Mouse (Mus musculus): ENCODE data around the gene Srp14. TPM values are rescaled to one million over a fixed set of nuclear protein-coding genes. Genes with fewer than 3 reads are reported as not detected.

Gene Srp14
- polyA plus RNA-seq (2012; rRNA removed) (127 and 165 TPM in 2 replicates), polyA plus RNA-seq (2014; fragmentation: Nextera tagmentation; extraction: Ambion mirVana) (229 and 238 TPM in 2 replicates)

DNA sequence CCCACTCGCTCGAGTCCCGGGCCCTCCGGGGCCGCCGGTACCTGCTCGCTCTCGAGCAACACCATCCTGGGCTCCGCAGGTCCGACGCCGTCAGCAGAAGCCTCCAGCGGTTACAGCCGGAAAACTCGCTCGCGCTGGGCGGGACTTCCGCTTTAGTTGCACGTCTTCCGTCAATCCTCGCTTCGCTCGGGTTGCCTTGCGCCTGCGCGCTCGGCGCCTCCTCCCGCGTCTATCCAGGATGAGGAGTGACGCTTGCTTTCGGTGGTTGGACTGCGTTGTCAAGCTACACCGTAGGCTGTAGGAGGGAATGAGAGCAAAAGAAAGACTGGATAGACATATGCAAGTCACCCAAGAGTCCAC is at the start of gene Srp14:
Srp14 (minus strand) TSS at position 162 of the 360 bp plus-strand sequence.
- H3K4me2 ChIP-seq (replicated peaks; ENCODE audit: low read depth, low read length, severe bottlenecking): peak within 1 kb of the TSS; percentile 76
- peak within 1 kb of the TSS; percentile 90 for H3K4me3 ChIP-seq (replicated peaks; ENCODE audit: low read length)
- DNase-seq (ENCODE audit: low spot score): peak; percentile 95
- H3K36me3 ChIP-seq (ENCODE audit: control insufficient read depth, insufficient read depth, low read length): peaks cover 28% of the 10 kb centered on the region
- no peaks in the 10 kb centered on the region for H3K27me3 ChIP-seq (ENCODE audit: control insufficient read depth, insufficient read depth, low read length)
- peak; percentile 95 for ATAC-seq (ENCODE audit: low FRiP score, low read depth)
- peak within 1 kb of the TSS; percentile 67 for H3K27ac ChIP-seq (replicated peaks; ENCODE audit: low read depth, low read length)
- H3K9me3 ChIP-seq (ENCODE audit: control insufficient read depth, low read length): no peaks in the 10 kb centered on the region
- under 1% methylated on average over 35 of the region's 35 CpGs for WGBS
- peak within 1 kb of the TSS; percentile 90 for H3K9ac ChIP-seq (ENCODE audit: low read depth, low read length, severe bottlenecking)
- TF ChIP-seq POLR2A (IDR thresholded peaks at IDR 0.05; ENCODE audit: borderline replicate concordance, extremely low read depth, insufficient read depth, insufficient read length): 0 out of 2 replicates have a peak, but pooled peaks have one; percentile 81
- peaks cover 5% of the 10 kb centered on the region; the same call in 1 of the 2 replicates for H3K4me1 ChIP-seq (ENCODE audit: control insufficient read depth, insufficient read depth, low read length)

DNA sequence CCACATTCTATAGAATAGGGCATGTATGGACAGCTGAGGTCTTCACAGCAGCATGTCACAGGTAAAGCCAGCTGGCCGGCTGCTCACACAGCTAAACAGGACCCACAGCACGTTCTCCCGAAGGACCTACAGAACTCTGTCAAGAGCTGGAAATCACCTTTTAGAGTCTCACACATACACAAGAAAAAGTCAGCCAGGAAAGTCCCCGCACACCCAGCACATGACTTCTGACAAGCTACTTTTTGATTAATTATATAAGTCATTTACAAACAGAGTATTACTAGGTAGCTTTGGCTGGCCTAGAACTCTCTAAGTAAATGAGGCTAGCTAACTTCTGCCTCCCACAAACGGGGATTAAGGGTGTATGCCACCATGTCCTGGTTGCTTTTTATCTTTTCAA is 47.0 kb upstream of the Srp14 start:
- H3K4me3 ChIP-seq (replicated peaks; ENCODE audit: low read length): no peak overlapping the region
- 85% methylated on average over 5 of the region's 5 CpGs for WGBS
- H3K4me1 ChIP-seq (ENCODE audit: control insufficient read depth, insufficient read depth, low read length): peaks cover 34% of the 10 kb centered on the region
- H3K9me3 ChIP-seq (ENCODE audit: control insufficient read depth, low read length): no peaks in the 10 kb centered on the region
- no peak for TF ChIP-seq POLR2A (IDR thresholded peaks at IDR 0.05; ENCODE audit: borderline replicate concordance, extremely low read depth, insufficient read depth, insufficient read length)
- H3K27ac ChIP-seq (replicated peaks; ENCODE audit: low read depth, low read length): no peak overlapping the region
- H3K9ac ChIP-seq (ENCODE audit: low read depth, low read length, severe bottlenecking): no peak overlapping the region
- DNase-seq (ENCODE audit: low spot score) (no peak), ATAC-seq (ENCODE audit: low FRiP score, low read depth) (no peak)
- H3K27me3 ChIP-seq (ENCODE audit: control insufficient read depth, insufficient read depth, low read length): no peaks in the 10 kb centered on the region
- no peak overlapping the region for H3K4me2 ChIP-seq (replicated peaks; ENCODE audit: low read depth, low read length, severe bottlenecking)
- peaks cover 5% of the 10 kb centered on the region for H3K36me3 ChIP-seq (ENCODE audit: control insufficient read depth, insufficient read depth, low read length)

GRCm38 (mm10) chr2:118524811-118525210 is 45.3 kb upstream of the Srp14 start:
- Histone ChIP-seq H3K4me3 (replicated peaks; ENCODE audit: low read length) (no peak overlapping the region), H3K4me1 (ENCODE audit: control insufficient read depth, insufficient read depth, low read length) (peaks cover 37% of the 10 kb centered on the region), H3K36me3 (ENCODE audit: control insufficient read depth, insufficient read depth, low read length) (no peaks in the 10 kb centered on the region), H3K27me3 (ENCODE audit: control insufficient read depth, insufficient read depth, low read length) (no peaks in the 10 kb centered on the region), H3K27ac (replicated peaks; ENCODE audit: low read depth, low read length) (no peak overlapping the region), H3K9me3 (ENCODE audit: control insufficient read depth, low read length) (no peaks in the 10 kb centered on the region), H3K4me2 (replicated peaks; ENCODE audit: low read depth, low read length, severe bottlenecking) (no peak overlapping the region), H3K9ac (ENCODE audit: low read depth, low read length, severe bottlenecking) (no peak overlapping the region)
- TF ChIP-seq POLR2A (IDR thresholded peaks at IDR 0.05; ENCODE audit: borderline replicate concordance, extremely low read depth, insufficient read depth, insufficient read length): no peak
- DNase-seq (ENCODE audit: low spot score): no peak
- no peak for ATAC-seq (ENCODE audit: low FRiP score, low read depth)
- WGBS: 82% methylated on average over 3 of the region's 3 CpGs

GRCm38 (mm10) chr2:118523163-118523730 is 43.7 kb upstream of the Srp14 start:
- ATAC-seq (ENCODE audit: low FRiP score, low read depth) (no peak), DNase-seq (ENCODE audit: low spot score) (no peak)
- Histone ChIP-seq H3K27me3 (ENCODE audit: control insufficient read depth, insufficient read depth, low read length) (no peaks in the 10 kb centered on the region), H3K27ac (replicated peaks; ENCODE audit: low read depth, low read length) (no peak overlapping the region), H3K4me3 (replicated peaks; ENCODE audit: low read length) (no peak overlapping the region), H3K4me2 (replicated peaks; ENCODE audit: low read depth, low read length, severe bottlenecking) (no peak overlapping the region), H3K9ac (ENCODE audit: low read depth, low read length, severe bottlenecking) (no peak overlapping the region), H3K4me1 (ENCODE audit: control insufficient read depth, insufficient read depth, low read length) (peaks cover 33% of the 10 kb centered on the region), H3K36me3 (ENCODE audit: control insufficient read depth, insufficient read depth, low read length) (no peaks in the 10 kb centered on the region), H3K9me3 (ENCODE audit: control insufficient read depth, low read length) (no peaks in the 10 kb centered on the region)
- 34% methylated on average over 5 of the region's 5 CpGs for WGBS
- TF ChIP-seq POLR2A (IDR thresholded peaks at IDR 0.05; ENCODE audit: borderline replicate concordance, extremely low read depth, insufficient read depth, insufficient read length): no peak

- H3K27ac ChIP-seq (replicated peaks; ENCODE audit: low read depth, low read length): no peak overlapping the region
- WGBS: 9% methylated on average over 2 of the region's 2 CpGs
- peaks cover 33% of the 10 kb centered on the region for H3K4me1 ChIP-seq (ENCODE audit: control insufficient read depth, insufficient read depth, low read length)
- DNase-seq (ENCODE audit: low spot score) (no peak), ATAC-seq (ENCODE audit: low FRiP score, low read depth) (no peak)
- H3K4me2 ChIP-seq (replicated peaks; ENCODE audit: low read depth, low read length, severe bottlenecking): no peak overlapping the region
- no peak overlapping the region for H3K9ac ChIP-seq (ENCODE audit: low read depth, low read length, severe bottlenecking)
- H3K27me3 ChIP-seq (ENCODE audit: control insufficient read depth, insufficient read depth, low read length): no peaks in the 10 kb centered on the region
- no peaks in the 10 kb centered on the region for H3K9me3 ChIP-seq (ENCODE audit: control insufficient read depth, low read length)
- H3K4me3 ChIP-seq (replicated peaks; ENCODE audit: low read length): no peak overlapping the region
- TF ChIP-seq POLR2A (IDR thresholded peaks at IDR 0.05; ENCODE audit: borderline replicate concordance, extremely low read depth, insufficient read depth, insufficient read length): no peak
- H3K36me3 ChIP-seq (ENCODE audit: control insufficient read depth, insufficient read depth, low read length): no peaks in the 10 kb centered on the region
Measured at GRCm38 (mm10) chr2:118522265-118522664, 42.8 kb upstream of the Srp14 start.

Measured in limb, embryonic 14.5 days (tissue).